ENCODE assay signal across 16 mouse cellular contexts in genomic region chr4:55288456-55288855, GRCm38 (mm10).
DNase-seq lines count a peak whose midpoint lies in the region; ATAC-seq lines count a peak whose summit lies in the region.
"Had no signal": no experiment of that assay in that cellular context is flagged by ENCODE, and none has a peak within 500 bp of the region (broad histone marks: within the 10 kb centered on the region; RNA-seq: fewer than 3 reads in every experiment).

No protein-coding gene starts in this region.

- 0 out of 2 replicates have a peak, but pooled peaks have one; percentile 7 for ATAC-seq in megakaryocyte, adult 5-6 weeks (ENCODE audit: poor library complexity, severe bottlenecking)
- ATAC-seq: forebrain, embryonic 13.5 days; forebrain, embryonic 16.5 days had no signal

- peak; percentile 60 for DNase-seq in heart, adult 11 months
- DNase-seq in heart, adult 18-20 months = no peak
- DNase-seq in ZHBTc4 (ENCODE audit: low read depth, low spot score) = peak; percentile 65
- no peak for DNase-seq in thymus, postnatal 0 days (ENCODE audit: low spot score)
- no peak for DNase-seq in gastrocnemius, postnatal 4 days (ENCODE audit: low spot score in 2 of 2)
- DNase-seq: adrenal gland, adult 2 months; adrenal gland, postnatal 10 days; adrenal gland, postnatal 25 days; cerebellum, adult 11-12 months; cerebellum, adult 2 months; cerebellum, adult 9-10 months; cerebellum, postnatal 10 days; cerebellum, postnatal 25 days had no signal

Comparison
In these comparisons a context has a peak if more than half of its experiments do, and no peak if none do; other contexts are left out.
1. DNase-seq: peak in heart, adult 11 months (single experiment) and ZHBTc4 (single experiment); none in heart, adult 18-20 months (0 of 2), thymus, postnatal 0 days (single experiment) and gastrocnemius, postnatal 4 days (0 of 2).